Mouse (Mus musculus) gastrocnemius, adult 18-20 months (tissue): ENCODE data around the gene Slc7a15. TPM values are rescaled to one million over a fixed set of nuclear protein-coding genes. Genes with fewer than 3 reads are reported as not detected.
"Not testable (repeated sequence)": the region's sequence is repeated elsewhere in the genome, so short reads cannot be mapped to it uniquely, and the experiment has no call there.

Source experiments
- DNase-seq: peaks from one replicate; pipeline ENCODE4 v3.0.0; 2021; ENCODE audit warnings: low spot score
- long read RNA-seq, 2 experiments: library from polyadenylated mRNA; stranded (forward); transcript quantifications; one replicate each; pipeline ENCODE4 v2.0.0; 2021
- total RNA-seq, 2 experiments: library from RNA; stranded (reverse); gene quantifications; 2 replicates each; pipeline ENCODE4 v1.2.3; 2021

Gene Slc7a15
- total RNA-seq, result not detected
- long read RNA-seq, experiment 1, result 0 reads
- long read RNA-seq, experiment 2, result 0 reads

- not testable (repeated sequence) for DNase-seq
Measured at GRCm38 (mm10) chr12:8598966-8599365, at the start of gene Slc7a15. Gene Slc7a15 (minus strand): TSS chr12:8599066.

- DNase-seq, result not testable (repeated sequence)
Measured at GRCm38 (mm10) chr12:8648211-8648610, 49.3 kb upstream of the Slc7a15 start.

GRCm38 (mm10) chr12:8641425-8641735 is 42.5 kb upstream of the Slc7a15 start:
- no peak for DNase-seq

DNA sequence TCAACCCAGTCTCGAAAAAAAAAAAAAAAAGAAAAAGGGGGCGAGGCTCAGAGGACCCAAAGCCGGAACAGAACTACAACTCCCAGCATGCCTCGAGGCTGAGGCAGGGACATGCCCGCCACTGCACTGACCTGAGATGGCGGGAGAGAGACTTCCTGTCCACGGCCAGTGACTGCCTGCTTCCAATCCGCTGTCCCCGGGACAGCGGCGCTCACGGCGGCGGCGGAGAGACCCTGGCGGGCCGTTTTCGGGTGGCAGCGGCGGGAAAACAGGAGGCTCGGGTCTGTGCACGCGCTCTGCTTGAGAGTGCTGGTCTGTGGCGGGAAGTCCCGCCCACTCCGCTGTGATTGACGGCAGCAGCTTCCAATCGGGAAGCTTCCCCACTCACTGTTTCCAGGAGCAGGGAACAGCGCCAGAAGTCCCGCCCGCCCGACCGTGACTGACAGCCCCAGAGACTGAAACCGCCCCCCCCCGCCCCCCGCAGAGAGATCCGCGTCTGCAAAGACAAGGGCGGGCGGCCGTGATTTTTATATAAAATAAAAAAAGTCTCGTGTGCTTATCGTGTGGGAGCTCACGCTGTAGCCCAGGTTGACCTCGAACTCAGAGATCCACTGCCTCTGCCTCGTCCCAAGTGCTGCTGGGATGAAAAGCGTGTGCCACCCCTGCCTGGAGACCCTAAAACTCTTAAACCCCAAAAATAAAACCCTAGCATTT is 42.0 kb upstream of the Slc7a15 start:
- peak; percentile 98 for DNase-seq

GRCm38 (mm10) chr12:8640186-8640585 is 41.3 kb upstream of the Slc7a15 start:
- peak; percentile 1 for DNase-seq

DNA sequence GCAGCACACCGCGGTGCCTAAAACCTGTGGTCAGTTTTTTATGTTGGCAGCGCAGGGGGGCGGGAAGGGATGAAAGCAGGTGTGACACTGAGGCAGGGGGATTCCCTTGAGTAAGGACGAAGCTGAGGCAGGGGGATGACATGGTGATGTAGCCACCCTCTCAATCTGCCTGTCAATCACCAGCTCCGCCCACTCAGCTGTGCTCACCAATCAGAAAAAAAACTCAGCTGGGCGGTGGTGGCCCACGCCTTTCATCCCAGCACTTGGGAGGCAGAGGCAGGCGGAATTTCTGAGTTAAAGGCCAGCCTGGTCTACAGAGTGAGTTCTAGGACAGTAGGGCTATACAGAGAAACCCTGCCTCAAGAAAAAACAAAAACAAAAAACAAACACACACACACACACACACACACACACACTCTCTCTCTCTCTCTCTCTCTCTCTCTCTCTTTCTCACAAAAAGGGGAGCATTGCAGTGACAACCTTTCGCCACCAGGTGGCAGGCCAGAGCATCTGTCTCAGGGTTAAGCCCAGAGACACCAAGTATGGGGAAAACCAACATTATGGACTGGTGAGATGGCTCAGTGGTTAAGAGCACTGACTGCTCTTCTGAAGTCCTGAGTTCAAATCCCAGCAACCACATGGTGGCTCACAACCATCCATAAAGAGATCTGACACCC is 39.7 kb upstream of the Slc7a15 start:
- DNase-seq, result peak; percentile 80

GRCm38 (mm10) chr12:8636945-8637344 is 38.1 kb upstream of the Slc7a15 start:
- no peak for DNase-seq

- no peak for DNase-seq
Measured at GRCm38 (mm10) chr12:8635546-8635945, 36.7 kb upstream of the Slc7a15 start.

DNA sequence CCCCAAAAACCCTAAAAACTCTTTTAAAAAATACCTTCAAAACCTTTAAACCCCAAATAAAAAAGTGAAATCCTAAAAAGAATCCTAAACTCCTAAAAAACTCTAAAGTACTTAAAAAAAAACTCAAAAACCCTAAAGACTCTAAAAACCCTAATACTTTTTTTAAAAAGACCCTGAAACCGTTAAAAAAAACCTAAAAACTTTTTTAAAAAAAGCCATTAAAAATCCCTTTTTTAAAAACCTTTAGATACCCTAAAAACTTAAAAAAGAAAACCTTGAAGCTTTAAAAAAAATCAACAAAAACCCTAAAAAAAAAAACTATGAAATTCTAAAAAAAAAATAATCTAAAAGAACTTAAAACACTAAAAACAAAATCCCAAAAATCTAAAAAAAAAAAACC is 35.4 kb upstream of the Slc7a15 start:
- no peak for DNase-seq

GRCm38 (mm10) chr12:8632737-8633365 is 34.0 kb upstream of the Slc7a15 start:
- DNase-seq, result no peak

DNA sequence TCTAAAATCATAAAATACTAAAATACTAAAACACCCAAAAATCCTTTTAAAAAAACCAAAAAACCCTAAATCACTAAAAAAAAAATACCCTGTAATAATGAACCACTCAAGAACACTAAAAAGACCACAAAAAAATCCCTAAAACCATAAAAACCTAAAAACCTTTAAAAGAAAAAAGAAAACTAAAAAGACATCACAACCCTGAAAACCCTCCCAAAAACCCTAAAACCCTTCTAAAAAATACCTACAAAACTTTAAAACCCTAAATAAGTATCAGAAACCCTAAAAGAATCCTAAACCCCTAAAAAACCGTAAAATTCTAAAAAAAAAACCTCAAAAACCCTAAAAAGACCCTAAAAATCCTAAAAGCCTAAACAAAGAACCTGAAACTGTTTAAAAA is 32.8 kb upstream of the Slc7a15 start:
- no peak for DNase-seq

DNA sequence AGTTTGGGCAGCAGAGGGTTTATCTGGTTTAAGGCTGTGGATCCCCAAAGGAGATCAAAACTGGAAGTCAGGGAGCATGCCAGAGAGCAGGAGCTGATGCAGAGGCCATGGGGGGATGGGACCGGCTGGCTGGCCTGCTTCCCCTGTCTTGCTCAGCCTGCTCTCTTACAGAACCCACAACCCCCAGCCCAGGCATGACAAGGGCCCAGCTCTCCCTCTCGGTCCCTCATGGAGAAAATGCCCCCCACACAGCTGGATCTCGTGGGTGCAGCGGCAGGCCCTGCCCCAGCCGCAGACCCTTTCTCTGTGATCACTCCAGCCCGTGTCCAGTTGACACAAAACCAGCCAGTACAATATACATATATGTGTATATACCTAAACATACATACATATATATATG is 30.7 kb upstream of the Slc7a15 start:
- DNase-seq, result no peak

DNA sequence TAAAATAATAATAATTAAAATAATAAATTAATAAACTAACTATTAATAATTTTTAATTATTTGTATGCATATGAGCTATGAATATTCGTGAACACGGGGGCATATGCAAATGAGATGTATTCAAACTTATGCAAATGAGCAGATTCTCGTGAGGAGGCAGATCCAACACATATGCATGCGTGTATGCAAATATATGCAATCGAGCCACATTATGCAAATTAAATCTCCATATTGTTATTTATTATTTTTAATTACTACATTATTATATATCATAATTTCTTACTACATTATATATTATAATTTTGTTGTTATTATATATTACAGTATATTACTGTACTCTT is 21.8 kb upstream of the Slc7a15 start:
- DNase-seq, result no peak

DNA sequence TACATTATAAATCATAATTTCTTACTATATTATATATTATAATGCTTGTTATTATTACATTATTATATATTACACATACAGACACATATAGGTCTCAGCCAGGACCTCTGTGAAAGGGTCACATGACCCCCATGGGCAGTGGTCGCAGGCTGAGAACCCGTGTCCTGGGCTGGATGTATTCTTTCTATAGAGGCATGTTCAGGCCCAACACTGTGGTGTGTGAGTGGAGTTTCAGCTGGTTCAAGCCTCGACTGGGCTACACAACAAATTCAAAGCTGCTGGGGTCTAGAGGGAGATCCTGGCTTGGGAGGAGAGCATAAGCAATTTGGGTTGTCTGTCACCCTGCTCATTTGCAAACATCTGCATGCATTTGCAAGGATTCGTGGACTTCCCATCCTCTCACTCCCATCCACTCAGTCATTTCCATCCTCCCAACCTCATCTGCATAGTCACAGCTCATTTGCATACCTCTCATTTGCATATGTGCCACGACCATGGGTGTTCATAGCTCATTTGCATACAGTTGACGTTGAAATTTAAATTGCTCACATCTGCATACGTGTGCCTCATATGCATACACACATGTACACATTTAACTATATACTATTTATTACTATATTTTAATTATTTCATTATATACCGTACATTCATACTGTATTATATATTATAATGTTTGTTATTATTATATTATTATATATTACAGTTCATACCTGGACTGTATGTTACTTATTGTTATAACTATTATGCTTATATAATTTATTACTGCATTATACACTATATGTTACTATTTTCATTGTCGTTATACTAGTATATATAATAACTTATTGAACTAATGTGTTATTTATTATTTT is 21.2 kb upstream of the Slc7a15 start:
- no peak for DNase-seq

DNA sequence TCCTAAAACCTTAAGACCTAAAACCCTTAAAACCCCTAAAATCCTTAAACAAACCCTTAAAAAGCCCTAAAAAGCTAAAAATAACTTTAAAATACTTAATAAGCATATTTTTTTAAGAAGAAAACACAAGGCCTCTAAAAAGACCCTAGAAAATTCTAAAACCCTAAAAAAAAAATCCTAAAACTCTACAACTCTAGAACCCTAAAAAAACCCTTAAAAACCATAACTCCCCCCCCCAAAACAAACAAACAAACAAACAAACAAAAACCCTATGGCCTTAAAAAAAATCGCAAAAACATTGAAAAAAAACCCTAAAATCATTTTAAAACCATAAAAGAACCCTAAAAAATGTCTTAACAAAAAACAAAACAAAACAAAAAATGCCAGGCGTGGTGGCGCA is 19.4 kb upstream of the Slc7a15 start:
- DNase-seq, result no peak

DNA sequence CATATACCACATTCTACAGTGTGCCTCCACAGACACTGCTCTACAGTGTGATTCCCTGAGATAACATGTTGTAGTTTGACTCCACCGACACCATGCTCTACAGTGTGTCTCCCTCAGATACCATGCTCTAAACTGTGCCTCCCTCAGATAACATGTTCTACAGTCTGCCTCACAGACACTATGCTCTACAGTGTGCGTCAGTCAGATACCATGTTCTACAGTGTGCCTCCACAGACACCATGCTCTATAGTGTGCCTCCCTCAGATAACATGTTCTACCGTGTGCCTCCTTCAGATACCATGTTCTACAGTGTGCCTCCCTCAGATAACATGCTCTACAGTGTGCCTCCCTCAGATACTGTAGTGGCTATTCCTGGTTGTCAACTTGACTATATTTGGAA is 10.2 kb upstream of the Slc7a15 start:
- no peak for DNase-seq

GRCm38 (mm10) chr12:8595611-8596010 is 3.3 kb downstream of the Slc7a15 start:
- DNase-seq, result no peak

DNA sequence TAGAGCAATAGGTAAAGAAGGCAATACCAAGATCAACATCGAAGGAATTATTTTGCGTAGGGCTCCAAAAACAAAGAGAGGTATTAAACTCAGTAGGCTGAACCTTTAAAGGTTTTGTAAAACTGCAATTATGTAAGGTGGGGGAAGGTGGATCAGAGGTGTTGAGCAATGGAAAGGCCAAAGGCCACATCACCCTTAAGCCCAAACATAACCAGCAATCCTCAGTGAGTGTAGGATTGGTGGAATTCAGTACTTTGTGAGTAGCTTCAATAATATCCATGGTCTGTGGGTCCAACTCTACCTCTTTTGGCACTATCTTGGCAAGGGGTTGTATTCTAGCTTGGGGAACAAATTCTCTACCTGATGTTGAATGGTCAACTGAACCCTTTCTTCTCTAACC is 7.5 kb downstream of the Slc7a15 start:
- not testable (repeated sequence) for DNase-seq

GRCm38 (mm10) chr12:8573405-8573804 is 25.5 kb downstream of the Slc7a15 start:
- DNase-seq, result no peak

DNA sequence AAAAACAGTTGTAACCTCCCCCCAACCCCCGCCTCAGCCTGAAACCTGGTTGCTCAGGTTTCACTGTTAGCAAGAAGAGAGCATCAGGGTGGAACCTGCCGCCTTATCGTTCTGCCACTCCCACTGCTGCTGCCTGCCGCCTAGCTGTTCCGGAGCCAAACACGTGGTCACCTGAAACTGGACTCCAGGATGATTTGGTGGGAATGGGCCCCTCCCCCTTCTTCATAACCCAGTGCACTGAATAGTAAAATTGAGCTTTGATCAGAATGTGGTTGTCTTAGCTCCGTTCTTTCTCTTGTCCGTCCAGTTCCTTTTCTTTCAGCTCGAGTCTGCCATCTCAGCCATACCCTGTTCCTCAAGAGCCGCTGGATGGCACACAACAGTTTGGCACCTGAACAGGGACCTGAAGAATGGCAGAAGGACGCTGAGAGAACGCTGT is 26.9 kb downstream of the Slc7a15 start:
- DNase-seq, result not testable (repeated sequence)

DNA sequence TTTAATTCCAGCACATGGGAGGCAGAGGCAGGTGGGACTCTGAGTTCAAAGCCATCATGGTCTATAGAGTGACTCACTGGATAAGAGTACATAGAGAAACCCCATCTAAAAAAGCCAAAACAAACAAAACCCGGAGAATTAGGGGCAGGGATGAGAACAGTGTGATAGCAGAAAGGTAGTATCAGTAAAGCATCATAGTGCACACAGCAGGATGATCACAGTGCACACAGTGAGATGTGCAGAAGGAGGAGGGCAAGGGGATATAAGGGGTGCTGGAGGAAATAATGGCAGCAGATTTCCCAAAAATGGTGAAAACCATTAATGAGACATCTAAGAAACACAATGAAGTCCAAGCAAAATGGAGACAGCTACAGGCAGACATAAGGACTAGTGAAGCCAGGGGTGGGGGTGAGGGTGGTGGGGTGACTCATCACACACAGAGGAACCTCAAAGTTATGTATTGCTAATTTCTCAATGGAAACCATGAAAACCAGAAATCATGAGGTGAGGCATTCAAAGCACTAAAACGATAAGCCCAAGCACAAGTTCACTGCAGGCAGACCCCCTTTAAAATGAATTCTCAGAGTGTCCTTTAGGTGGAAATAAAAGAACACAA is 27.5 kb downstream of the Slc7a15 start:
- not testable (repeated sequence) for DNase-seq
